Mouse (Mus musculus) cerebellum, adult 9-11 months (tissue): ENCODE measurements at regions not wholly inside any gene's neighbourhood (a gene's known extent, or its start where the extent isn't known, plus 50 kb on each side); places are given as distances from the start of the nearest gene placed in this dataset.

Experiments used
- DNase-seq: peaks from one replicate; pipeline ENCODE4 v3.0.0; 2022

DNA sequence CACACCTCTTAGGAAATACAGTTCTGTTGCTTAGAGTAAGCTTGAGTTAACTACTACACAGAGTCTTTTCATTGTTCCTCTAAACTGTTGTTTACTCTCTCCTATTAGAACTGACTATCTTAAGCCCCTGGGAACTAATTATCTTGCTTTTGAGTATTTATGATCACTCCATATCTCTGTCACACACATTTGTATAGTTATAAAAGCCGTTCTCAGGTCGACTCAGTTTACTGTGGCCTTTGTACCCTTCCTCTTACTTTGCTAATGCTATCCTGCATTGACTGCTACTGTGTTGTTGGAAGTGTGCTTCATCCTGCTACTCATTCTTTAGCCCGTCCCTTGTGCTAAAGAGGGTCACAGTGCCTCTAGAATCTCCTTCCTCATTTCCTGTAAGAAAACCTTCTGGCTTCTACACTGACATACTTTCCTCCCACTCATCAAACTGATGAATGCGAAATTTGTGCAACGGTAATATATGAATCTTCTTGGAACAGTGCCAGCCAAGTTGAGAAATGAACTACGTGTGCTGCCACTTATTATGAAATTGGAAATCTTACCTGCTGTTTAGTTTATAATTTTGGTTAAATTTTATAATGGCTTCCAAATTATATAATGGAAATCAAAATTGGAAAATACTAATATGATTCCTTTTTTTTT is 119.8 kb upstream of the Cblb start:
- DNase-seq, result no peak

DNA sequence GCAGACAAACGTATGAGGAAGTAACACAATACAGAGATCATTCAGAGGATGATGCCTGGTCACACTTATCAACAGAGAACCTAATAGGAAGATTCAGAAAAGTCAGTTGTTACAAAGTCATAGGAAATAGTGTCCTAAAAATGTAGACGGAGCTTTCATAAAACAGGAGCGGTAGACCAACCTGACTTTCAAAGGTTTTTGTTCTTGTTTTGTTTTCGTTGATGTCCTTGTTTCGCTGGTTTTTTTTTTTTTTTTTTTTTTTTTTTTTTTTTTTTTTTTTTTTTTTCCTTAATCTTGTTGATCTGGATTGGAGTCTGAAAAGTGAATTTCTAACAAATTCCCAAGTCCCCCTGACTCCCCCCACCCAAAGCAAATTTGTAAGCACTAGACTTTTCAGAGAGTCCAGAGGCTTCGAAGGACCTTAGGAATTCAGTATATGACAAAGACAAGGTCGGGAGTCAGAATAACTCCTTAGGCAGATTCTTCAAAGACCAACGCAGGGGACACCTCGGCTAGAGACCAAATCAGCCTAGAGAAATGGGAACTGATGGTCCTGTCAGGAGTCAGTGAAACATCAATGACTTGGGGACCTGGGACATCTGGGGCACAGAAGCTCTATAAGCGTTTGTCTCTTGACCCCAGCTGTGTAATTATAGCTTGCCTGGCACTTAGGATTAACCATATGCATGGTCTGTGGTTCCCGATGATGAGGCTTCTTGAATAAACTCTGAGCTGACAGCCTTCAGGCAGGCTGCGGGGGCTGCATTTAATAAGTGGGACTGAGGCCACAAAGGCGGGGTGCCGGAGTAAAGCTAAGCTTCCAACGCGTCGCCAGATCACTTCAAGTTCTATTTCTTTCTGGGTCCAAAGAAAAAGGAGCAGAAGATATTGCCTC is 115.7 kb upstream of the Cblb start:
- no peak for DNase-seq

DNA sequence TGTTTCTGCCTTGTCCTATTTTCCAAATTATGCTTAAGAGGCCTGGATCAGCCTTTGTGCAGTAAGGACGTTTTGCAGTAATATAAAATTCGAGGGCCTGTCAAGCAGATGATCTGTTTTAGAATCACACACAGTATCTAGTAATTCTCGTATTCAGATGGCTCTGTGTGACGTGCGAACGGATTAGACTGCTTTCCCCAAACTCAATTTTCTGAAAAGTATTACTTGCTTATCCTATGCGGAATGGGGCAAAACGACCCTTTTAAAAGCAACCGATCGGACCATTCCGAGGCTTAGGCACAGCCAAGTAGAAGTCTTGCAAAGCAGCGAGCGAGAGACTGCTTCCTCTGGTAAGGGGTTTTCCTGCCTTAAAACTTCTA is 115.1 kb upstream of the Cblb start:
- DNase-seq, result no peak

DNA sequence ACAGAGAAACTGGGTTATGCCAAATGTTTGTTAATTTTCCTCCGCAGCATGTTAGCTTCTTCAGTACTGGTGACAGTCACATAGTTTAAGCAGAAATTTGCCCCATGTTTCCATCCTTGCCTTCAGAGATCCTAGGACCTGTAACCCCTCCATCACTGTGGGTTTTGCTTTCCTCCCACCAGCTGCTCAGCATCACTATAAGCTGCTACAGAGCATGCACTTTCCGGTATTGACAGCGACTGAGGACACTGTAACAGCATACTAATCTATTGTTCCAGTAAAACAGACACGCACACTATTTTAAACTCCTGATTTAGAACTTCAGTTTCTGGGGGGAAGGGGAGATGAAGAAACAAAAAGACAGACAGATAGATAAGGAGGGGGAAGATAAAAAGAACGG is 114.7 kb upstream of the Cblb start:
- DNase-seq, result no peak

DNA sequence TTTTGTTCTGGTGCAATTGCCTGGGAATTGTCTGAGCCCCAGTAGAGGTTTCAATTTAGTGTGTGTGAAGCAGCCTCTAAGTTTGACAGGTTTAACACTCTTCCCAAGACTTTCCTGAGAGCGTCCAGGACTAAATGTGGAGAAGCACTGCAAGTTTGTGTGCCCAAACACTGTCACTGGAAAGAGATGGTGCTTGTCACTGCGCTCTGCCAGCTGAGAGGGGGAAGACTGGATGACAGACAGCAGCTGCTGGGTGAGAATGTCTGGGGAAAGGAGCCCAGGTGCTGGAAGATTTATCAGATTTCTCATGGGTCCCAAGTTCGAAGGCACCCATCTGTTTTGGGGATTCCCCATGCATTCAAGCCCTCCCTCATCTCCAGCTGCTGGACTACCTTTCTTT is 114.2 kb upstream of the Cblb start:
- DNase-seq, result no peak

DNA sequence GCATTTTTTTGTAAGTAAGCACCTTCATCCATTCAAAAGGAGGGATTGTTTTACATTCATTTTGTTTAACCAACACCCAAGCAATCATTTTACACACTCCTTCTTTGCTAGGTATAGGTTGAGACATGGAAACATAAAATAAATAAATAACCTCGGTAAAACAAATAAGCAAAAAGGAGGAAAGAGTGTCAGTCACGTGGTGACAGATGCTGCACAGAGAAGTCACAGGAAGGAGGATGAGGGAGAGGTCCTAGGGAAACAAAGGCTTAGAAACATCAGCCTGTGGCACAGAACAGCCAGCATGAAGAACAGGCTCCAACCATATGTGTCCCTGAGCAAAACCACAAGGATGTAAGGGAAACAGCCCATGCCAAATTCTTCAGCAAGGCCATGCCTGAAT is 113.5 kb upstream of the Cblb start:
- DNase-seq, result no peak

DNA sequence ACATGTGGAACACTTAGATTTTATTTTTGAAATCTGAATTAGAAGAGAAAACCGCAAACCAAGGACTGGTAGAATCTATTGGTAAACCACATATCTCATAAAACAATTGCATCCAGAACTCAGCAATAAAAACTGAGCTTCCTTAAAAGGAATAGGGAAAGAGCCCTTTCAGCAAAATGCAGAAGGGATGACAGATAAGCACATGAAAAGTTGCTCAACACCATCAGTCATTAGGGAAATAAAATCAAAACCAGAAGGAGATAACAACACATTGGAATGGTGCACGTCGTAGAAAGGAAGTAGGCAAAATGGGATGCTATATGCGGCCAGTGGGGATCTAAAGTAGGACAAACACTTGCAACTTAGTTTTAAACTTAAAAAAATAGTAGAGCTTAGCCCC is 110.0 kb upstream of the Cblb start:
- DNase-seq, result no peak

DNA sequence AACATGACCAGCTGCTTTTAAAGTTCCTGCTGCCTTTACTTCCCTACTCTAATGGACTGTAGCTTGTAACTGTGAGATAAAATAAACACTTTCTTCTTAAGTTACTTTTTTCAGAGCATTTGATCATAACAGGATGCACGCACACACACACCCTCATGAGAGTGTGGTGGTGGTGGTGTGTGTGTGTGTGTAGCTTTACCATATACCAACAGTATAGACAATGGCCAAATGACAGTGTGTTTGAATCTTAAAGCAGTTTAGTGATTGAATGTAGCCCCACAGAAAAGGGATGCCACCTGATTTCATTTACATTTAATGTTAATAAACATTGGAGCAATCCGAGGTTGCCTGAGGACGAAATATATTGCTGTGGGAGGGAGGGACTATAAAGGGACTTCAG is 108.4 kb upstream of the Cblb start:
- DNase-seq, result no peak

DNA sequence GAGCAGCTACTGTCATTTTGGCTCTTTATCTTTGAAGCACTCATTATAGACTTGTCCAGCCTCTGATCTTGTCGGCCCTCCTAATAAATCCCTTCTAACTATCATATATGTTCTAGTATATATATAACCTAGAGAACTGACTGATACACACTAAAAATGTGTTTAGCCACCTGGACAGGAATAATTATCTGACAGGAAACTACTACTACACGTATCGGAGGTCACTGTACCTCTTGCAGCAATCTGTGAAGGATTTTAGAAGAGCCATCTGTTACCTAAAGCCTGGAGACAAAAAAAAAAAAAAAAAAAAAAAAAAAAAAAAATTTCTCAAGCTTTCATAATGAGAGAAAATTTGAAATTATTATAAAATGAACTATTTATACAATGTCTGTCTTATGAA is 105.4 kb upstream of the Cblb start:
- no peak for DNase-seq

DNA sequence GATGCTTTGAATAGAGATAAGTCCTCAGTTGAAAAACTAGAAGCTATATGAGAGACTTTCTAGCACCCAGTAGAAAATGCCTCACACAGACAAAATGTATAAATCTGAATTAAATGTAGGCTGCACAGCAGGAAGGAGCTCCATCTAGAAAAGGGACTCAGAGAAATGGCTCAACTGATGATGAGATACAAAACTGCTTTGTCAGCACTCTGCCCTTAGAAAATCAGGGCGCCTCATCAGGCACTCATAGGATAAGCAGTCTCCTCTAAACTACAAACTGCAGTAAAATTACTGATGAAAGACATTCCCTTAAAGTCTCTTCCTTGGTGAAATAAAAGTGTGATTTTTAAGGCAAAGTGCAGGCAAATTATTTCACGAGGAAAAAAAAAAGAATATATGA is 97.9 kb upstream of the Cblb start:
- DNase-seq, result no peak

DNA sequence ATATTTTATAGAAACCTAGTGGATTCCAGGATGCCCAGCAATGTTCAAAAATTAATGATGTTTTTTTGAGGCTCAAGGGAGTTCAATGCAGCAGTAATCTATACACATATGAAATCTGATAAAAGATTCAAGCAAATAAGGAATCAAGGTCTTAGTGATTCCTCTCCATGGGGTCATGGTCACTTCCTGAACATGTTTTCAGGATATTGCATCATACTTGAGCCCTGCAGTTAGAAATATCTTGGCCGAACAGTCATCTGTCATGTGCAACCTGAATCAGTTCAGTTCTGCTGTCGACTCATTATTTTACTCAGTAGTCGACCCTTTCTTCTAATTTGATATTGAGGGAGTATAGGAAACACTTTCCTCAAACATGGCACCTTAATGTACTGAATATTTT is 97.1 kb upstream of the Cblb start:
- DNase-seq, result no peak

DNA sequence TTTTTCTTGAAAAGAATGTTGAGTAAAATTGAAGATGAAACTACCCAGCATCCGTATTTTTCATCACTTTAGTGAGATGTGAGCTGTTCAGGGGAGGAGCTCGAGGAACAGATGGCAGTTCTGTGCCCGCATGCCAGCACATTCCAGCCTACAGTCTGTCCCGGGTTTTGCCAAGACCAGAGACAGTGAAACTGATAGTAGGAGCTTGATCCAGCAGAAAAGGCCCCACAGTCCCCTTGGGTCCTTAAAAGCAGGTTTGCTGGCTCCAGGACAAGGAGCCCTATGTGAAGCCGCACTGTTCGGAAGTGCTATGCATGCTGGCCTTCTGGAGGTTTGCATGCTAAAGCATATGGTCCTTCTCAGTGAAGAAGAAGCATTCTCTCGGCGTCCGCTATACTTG is 93.7 kb upstream of the Cblb start:
- DNase-seq, result peak; percentile 97

DNA sequence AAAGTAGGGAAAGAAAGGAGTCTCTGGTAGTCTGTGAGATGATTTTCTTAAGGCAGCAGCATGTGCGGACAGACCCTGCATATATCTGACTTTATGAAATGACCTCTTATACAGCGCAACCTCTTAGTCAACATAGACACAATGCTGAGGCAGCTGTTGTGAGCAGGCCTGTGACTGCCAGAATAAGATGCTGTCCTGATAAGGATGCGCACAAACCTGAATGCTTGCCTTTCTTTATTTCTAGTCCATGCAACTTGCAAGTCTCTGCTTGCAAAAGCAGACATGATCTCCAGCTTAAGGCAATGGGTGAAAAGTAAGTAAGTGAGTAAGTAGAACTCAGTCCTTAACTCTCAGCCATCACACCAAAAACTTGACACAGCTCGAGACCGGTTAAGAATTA is 92.0 kb upstream of the Cblb start:
- no peak for DNase-seq

DNA sequence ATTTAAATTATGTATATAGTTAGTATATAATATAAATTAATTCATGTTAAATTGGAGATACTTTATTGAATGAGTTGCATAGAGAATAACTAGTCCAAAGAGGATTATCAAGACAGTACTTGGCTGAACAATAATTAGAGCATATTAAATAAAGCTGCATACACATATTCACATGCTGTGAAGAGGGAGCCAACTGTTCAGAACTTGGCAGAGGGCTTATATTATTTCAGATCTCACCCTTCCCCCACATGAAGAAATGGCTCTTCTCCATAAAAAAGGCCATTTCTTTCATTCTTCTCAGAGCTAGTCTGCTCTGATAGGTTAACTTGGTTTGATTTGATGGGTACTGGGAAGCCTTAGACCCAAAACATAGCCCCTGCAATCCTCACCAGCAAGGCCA is 90.5 kb upstream of the Cblb start:
- DNase-seq, result peak; percentile 42

DNA sequence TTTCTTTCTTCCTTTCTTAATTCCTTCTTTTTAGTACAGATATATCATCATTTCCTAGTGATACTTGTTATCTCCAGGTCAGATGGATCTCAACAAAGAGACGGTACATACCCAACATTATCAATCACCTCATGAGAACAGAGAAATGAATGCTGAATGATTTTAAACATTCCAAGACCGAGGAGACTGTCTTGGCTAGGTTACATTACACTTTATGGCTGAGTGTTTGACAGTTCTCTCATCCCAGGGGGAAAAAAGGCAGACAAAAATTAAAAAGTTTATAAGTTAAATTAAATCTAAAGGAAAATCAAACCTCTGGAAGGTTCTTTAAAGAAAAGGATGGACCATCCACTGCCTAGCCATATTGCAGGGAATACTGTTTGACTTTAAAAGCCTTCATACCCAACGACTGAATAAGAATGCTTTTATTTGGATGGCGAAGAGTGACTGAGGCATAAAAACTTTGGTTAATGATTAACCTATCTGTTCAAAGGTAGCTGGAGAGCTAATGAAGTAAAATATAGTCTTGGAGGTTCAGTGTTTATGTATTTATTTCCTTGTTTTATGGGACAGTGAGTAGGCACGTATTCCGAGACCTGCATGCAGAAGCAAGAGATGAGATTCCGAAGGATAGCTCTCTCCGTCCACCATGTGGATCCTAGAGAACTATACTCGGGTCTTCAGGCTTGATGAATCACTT is 88.4 kb upstream of the Cblb start:
- DNase-seq, result no peak

DNA sequence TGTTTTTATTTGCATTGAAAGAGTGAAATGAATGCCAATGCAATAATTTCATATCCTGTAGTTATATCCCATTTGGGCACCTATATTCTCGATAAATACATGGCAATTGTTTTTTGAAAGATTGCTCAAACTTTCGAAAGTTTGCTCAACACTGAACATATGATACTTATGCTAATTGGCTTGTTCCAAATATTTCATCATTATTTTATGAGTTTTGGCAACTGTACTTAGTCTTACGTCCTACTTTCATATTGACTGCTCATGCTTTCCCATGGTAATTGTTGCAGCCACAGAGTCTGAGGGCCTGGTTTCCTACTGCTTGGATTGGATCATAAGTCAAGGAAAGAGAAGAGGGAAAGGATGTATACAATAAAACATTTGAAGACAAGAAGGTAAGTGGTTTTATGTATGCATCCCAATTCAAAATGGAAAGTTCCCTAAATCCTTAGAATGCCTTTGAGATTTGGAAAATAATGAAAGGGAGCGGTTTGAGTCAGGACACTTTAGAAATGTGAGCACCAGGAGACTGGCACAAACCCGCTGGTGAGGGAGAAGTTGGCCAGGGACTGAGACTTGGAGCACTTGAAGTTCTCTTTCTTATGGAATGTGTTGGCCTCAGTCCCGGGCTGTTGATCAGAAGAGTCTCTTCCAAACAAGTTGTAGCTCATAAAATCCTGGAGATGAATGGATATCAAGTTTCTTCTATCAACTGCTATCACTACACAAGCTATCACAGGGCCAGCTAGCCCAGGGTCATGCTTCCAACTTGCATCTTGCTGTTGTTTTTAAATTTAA is 63.8 kb upstream of the Cblb start:
- DNase-seq, result no peak
